Mouse (Mus musculus): ENCODE data around the gene Flt1. TPM values are rescaled to one million over a fixed set of nuclear protein-coding genes. Genes with fewer than 3 reads are reported as not detected.

Gene Flt1
- polyA plus RNA-seq, 1 experiment from 2014 or later, result 22.9 TPM

GRCm38 (mm10) chr5:147585070-147585469, 140.7 kb downstream of the Flt1 start:
- Histone ChIP-seq H3K27me3 (ENCODE audit: insufficient read depth, low read length) (no peaks in the 10 kb centered on the region), H3K9me3 (ENCODE audit: low read depth, low read length) (no peaks in the 10 kb centered on the region), H3K4me3 (ENCODE audit: low read depth, low read length) (no peak overlapping the region), H3K27ac (ENCODE audit: low read depth) (no peak overlapping the region), H3K4me1 (ENCODE audit: insufficient read depth) (no peaks in the 10 kb centered on the region), H3K4me2 (no peak overlapping the region), H3K36me3 (ENCODE audit: insufficient read depth) (no peaks in the 10 kb centered on the region), H3K9ac (no peak overlapping the region)
- ATAC-seq (ENCODE audit: insufficient read depth) (no peak), DNase-seq (peak; percentile 41)
- 71% methylated on average over 1 of the region's 1 CpGs for WGBS
- TF ChIP-seq CTCF (IDR thresholded peaks at IDR 0.05; ENCODE audit: low read depth), result no peak

- H3K9me3 ChIP-seq (ENCODE audit: low read depth, low read length), result no peaks in the 10 kb centered on the region
- TF ChIP-seq CTCF (IDR thresholded peaks at IDR 0.05; ENCODE audit: low read depth), result no peak
- H3K4me3 ChIP-seq (ENCODE audit: low read depth, low read length), result no peak overlapping the region
- H3K36me3 ChIP-seq (ENCODE audit: insufficient read depth), result no peaks in the 10 kb centered on the region
- ATAC-seq (ENCODE audit: insufficient read depth) (no peak), DNase-seq (peak; percentile 52)
- 0 out of 2 replicates have a peak overlapping the region, but pooled peaks have one; percentile 46 for H3K27ac ChIP-seq (ENCODE audit: low read depth)
- 59% methylated on average over 9 of the region's 9 CpGs for WGBS
- H3K4me2 ChIP-seq, result no peak overlapping the region; the same call in 1 of the 2 replicates
- no peak overlapping the region for H3K9ac ChIP-seq
- no peaks in the 10 kb centered on the region for H3K4me1 ChIP-seq (ENCODE audit: insufficient read depth)
- H3K27me3 ChIP-seq (ENCODE audit: insufficient read depth, low read length), result no peaks in the 10 kb centered on the region
Measured at GRCm38 (mm10) chr5:147584648-147585047, 141.2 kb downstream of the Flt1 start.

- peak; percentile 91 for TF ChIP-seq CTCF (IDR thresholded peaks at IDR 0.05; ENCODE audit: low read depth)
- Histone ChIP-seq H3K4me1 (ENCODE audit: insufficient read depth) (no peaks in the 10 kb centered on the region), H3K9ac (no peak overlapping the region), H3K4me3 (ENCODE audit: low read depth, low read length) (no peak overlapping the region), H3K36me3 (ENCODE audit: insufficient read depth) (no peaks in the 10 kb centered on the region), H3K4me2 (no peak overlapping the region), H3K27me3 (ENCODE audit: insufficient read depth, low read length) (no peaks in the 10 kb centered on the region), H3K27ac (ENCODE audit: low read depth) (no peak overlapping the region), H3K9me3 (ENCODE audit: low read depth, low read length) (no peaks in the 10 kb centered on the region)
- 38% methylated on average over 14 of the region's 14 CpGs for WGBS
- DNase-seq (peak; percentile 86), ATAC-seq (ENCODE audit: insufficient read depth) (peak; percentile 62; the same call in 1 of the 2 replicates)
Measured at GRCm38 (mm10) chr5:147583702-147584298, 142.0 kb downstream of the Flt1 start.

GRCm38 (mm10) chr5:147580181-147580580, 145.6 kb downstream of the Flt1 start:
- Histone ChIP-seq H3K9ac (no peak overlapping the region), H3K9me3 (ENCODE audit: low read depth, low read length) (no peaks in the 10 kb centered on the region), H3K27me3 (ENCODE audit: insufficient read depth, low read length) (no peaks in the 10 kb centered on the region), H3K27ac (ENCODE audit: low read depth) (no peak overlapping the region), H3K36me3 (ENCODE audit: insufficient read depth) (no peaks in the 10 kb centered on the region), H3K4me1 (ENCODE audit: insufficient read depth) (no peaks in the 10 kb centered on the region), H3K4me2 (no peak overlapping the region), H3K4me3 (ENCODE audit: low read depth, low read length) (no peak overlapping the region)
- no peak for TF ChIP-seq CTCF (IDR thresholded peaks at IDR 0.05; ENCODE audit: low read depth)
- ATAC-seq (ENCODE audit: insufficient read depth) (no peak), DNase-seq (no peak)
- 74% methylated on average over 13 of the region's 13 CpGs for whole genome bisulfite sequencing

- Histone ChIP-seq H3K9me3 (ENCODE audit: low read depth, low read length) (no peaks in the 10 kb centered on the region), H3K4me2 (no peak overlapping the region), H3K4me1 (ENCODE audit: insufficient read depth) (no peaks in the 10 kb centered on the region), H3K9ac (no peak overlapping the region), H3K36me3 (ENCODE audit: insufficient read depth) (no peaks in the 10 kb centered on the region), H3K27me3 (ENCODE audit: insufficient read depth, low read length) (no peaks in the 10 kb centered on the region), H3K4me3 (ENCODE audit: low read depth, low read length) (no peak overlapping the region), H3K27ac (ENCODE audit: low read depth) (no peak overlapping the region)
- TF ChIP-seq CTCF (IDR thresholded peaks at IDR 0.05; ENCODE audit: low read depth), result no peak
- WGBS, result 64% methylated on average over 8 of the region's 8 CpGs
- DNase-seq (no peak), ATAC-seq (ENCODE audit: insufficient read depth) (no peak)
Measured at GRCm38 (mm10) chr5:147579691-147580090, 146.1 kb downstream of the Flt1 start.

- no peak for ATAC-seq (ENCODE audit: insufficient read depth)
Measured at GRCm38 (mm10) chr5:147579148-147579547, 146.7 kb downstream of the Flt1 start.

GRCm38 (mm10) chr5:147577003-147577402, 148.8 kb downstream of the Flt1 start:
- Histone ChIP-seq H3K27me3 (ENCODE audit: insufficient read depth, low read length) (no peaks in the 10 kb centered on the region), H3K4me2 (no peak overlapping the region), H3K9me3 (ENCODE audit: low read depth, low read length) (no peaks in the 10 kb centered on the region), H3K9ac (no peak overlapping the region), H3K27ac (ENCODE audit: low read depth) (no peak overlapping the region), H3K36me3 (ENCODE audit: insufficient read depth) (no peaks in the 10 kb centered on the region), H3K4me1 (ENCODE audit: insufficient read depth) (no peaks in the 10 kb centered on the region), H3K4me3 (ENCODE audit: low read depth, low read length) (no peak overlapping the region)
- no peak for DNase-seq
- no peak for ATAC-seq (ENCODE audit: insufficient read depth)
- 40% methylated on average over 6 of the region's 6 CpGs for WGBS
- TF ChIP-seq CTCF (IDR thresholded peaks at IDR 0.05; ENCODE audit: low read depth), result no peak

More at GRCm38 (mm10) chr5:147579148-147579547, 146.7 kb downstream of the Flt1 start:
- H3K27ac ChIP-seq (ENCODE audit: low read depth), result no peak overlapping the region
- H3K4me1 ChIP-seq (ENCODE audit: insufficient read depth), result no peaks in the 10 kb centered on the region
- no peaks in the 10 kb centered on the region for H3K36me3 ChIP-seq (ENCODE audit: insufficient read depth)
- TF ChIP-seq CTCF (IDR thresholded peaks at IDR 0.05; ENCODE audit: low read depth), result peak; percentile 32; the same call in 1 of the 2 replicates
- H3K4me2 ChIP-seq, result no peak overlapping the region
- H3K9me3 ChIP-seq (ENCODE audit: low read depth, low read length), result no peaks in the 10 kb centered on the region
- 88% methylated on average over 7 of the region's 7 CpGs for WGBS
- DNase-seq, result no peak
- H3K27me3 ChIP-seq (ENCODE audit: insufficient read depth, low read length), result no peaks in the 10 kb centered on the region
- no peak overlapping the region for H3K9ac ChIP-seq
- H3K4me3 ChIP-seq (ENCODE audit: low read depth, low read length), result no peak overlapping the region
